Mouse (Mus musculus) adrenal gland, postnatal 36 days (tissue): ENCODE measurements around the gene Sowahc. TPM values are rescaled to one million over a fixed set of nuclear protein-coding genes. Genes with fewer than 3 reads are reported as not detected.

Experiments used
- DNase-seq, 2 experiments: peaks; one replicate each; pipeline ENCODE4 v3.0.0; 2021; ENCODE audit warnings: mixed read lengths in 1 of 2
- long read RNA-seq, 2 experiments: library from polyadenylated mRNA; stranded (forward); transcript quantifications; one replicate each; pipeline ENCODE4 v2.0.0; 2021; ENCODE audit warnings: borderline sequencing depth in 2 of 2
- total RNA-seq, 2 experiments: library from RNA; stranded (reverse); gene quantifications; 2 replicates each; pipeline ENCODE4 v1.2.3; 2021

Gene Sowahc
- total RNA-seq, result 10 to 100 TPM; 32.1 to 34.5 TPM
- long read RNA-seq, experiment 1, full-length matches to known transcripts, result 27 of 27 reads
- long read RNA-seq, experiment 1, partial matches to known transcripts, result 0 of 27 reads
- long read RNA-seq, experiment 1, other reads (novel, unspliced or antisense), result 0 of 27 reads
- long read RNA-seq, experiment 2, full-length matches to known transcripts, result 2 of 2 reads
- long read RNA-seq, experiment 2, partial matches to known transcripts, result 0 of 2 reads
- long read RNA-seq, experiment 2, other reads (novel, unspliced or antisense), result 0 of 2 reads

DNA sequence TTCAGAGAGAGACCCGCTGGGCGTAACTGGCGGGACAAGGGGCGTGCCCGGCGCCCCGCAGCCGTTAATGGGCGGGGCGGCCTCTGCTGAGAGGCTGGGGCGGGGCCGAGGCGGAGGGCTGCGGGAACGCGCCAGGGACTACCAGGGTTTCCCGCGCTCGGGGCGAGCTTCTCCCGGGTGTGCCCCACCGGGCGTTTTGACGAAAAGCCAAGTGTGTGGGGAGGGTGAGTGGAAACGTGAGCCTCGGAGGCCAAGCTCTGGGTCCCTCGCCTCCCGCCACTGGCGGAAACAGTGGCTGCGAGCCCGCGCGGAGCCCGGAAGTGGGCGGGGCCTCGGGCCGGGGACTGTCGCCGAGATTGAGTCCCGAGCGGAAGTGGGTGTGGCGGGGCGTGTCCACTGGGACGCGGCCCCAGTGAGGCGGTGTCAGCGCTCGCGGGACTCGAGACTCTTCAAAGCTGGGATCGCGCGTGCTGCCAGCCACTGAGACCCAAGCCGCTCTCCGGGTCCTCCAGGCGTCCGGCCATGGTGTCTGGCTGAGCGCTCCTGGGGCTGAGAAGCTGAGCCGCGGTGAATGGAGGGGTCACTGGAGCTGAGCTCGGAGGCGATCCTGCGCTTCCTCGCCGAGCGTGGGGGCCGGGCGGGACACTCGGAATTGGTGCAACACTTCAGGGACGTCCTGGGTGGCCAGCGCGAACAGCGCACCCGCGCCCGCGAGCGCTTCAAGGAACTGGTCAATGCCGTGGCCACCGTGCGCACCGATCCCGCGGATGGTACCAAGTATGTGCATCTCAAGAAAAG, at the start of gene Sowahc, which contains the start of gene Sept10:
Gene Sowahc (plus strand): TSS at position 481 of the 798 bp plus-strand sequence.
Gene Sept10 (minus strand): TSS at position 375 of the 798 bp plus-strand sequence.
- peak; percentile 99 to 100 for DNase-seq

DNA sequence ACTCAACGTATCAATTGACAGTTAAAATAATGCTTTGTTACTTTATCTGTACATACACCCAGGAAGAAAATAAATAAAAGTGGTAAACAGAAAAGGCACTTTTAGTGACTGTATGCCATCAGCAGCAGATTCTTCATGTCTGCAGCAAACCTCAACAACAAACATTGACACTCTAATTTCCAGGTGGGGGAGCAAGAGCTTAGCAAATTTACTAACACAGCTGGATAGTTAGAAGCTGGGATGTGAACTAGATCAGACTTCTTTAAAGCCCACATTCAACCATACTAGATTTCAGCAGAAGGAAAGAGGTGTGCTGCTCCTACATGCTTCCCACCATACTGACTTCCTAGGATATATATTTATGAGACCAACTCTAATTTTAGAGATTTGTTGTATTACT, 49.2 kb upstream of the Sowahc start:
- DNase-seq, result no peak

DNA sequence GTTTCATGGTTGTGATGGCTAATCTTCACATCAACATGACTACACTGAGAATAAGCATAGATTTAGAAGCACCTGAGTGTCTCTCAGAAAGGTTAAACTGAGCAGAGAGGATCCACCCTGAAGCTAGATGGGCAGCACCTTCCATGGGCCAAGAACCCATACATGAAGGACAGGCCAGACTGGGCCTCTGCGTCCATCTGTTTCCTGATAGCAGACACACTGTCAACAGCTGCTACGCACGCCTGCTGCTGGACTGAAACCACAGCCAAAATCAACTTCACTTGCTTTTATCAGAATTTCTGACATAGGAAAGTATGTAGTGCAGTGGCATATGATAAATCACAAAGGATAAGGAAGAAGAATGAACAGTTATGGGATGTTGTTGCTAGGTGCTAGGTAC, 42.1 kb upstream of the Sowahc start:
- no peak for DNase-seq

DNA sequence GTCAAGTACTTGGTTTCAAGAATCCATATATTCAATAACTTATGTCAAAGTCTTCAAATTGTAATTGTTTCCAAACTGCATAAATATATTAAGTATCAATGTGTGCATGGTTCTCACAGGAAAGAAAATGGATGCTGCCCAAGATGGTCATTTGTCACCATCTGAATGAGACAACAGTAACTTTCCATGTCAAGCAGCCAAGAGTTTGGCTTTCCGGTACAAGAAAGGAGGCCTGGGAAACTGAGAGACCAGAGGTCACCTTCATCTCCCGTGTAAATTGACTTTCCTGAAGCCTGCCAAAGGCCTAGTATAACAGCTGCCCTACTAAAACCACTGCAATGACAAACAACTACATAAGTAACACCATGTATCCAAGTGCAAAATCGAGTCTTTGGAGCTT, 39.4 kb upstream of the Sowahc start:
- DNase-seq, result no peak

DNA sequence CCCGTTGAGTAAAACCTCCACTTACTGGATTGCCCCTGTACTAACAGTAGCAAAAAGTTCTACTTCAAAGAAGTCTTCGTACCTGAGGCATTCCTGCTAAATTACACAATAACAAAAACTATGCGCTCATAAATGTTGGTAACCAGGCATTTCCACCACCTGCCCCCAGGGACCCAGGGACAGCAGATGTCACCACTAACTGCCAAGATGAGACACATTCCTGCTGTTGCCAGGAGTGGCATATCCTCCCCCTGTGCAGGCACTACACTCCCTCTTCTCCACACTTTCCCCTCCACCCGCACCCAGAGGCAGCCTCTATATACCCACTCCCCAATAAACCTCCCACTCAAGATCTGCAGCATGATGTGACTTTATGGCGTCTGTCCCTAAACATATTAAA, 26.9 kb upstream of the Sowahc start:
- peak in 1 of 2 experiments; percentile 20 for DNase-seq

DNA sequence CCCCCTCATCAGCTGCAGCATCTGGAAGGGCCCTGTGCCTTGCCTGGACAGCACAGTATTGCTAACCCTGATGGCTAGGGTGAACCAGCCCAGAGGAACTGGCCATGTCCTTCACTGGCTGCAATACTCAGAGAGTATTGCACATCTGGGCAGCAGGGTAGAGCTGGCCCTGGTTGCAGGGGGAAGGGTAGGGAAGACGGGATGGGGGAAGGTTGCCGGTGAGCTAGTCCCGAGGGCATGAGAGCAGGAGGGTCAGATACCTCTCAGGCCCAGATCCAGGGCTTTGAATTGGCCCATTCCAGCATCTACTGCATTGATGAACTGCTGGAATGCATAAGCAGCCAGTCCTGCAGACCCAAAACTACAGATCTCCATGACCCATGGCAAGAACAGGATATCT, 25.0 kb upstream of the Sowahc start:
- DNase-seq, result peak; percentile 27 to 45

DNA sequence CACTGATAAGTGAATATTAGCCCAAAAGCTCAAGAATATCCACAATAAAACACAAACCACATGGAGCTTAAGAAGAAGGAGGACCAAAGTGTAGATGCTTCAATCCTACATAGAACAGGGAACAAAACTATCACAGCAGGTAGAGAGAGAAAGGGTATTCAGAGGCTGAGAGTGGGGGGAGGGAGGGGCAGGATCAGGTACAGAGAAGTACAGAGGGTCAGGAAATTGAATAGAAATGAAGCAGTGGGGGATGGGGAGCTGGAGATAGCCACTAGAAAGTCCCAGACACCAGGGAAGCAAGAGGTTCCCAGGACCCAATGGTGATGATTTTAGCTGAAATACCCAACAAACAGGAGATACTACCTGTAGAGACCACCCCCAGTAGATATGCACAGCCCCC, 21.7 kb upstream of the Sowahc start:
- DNase-seq, result no peak

DNA sequence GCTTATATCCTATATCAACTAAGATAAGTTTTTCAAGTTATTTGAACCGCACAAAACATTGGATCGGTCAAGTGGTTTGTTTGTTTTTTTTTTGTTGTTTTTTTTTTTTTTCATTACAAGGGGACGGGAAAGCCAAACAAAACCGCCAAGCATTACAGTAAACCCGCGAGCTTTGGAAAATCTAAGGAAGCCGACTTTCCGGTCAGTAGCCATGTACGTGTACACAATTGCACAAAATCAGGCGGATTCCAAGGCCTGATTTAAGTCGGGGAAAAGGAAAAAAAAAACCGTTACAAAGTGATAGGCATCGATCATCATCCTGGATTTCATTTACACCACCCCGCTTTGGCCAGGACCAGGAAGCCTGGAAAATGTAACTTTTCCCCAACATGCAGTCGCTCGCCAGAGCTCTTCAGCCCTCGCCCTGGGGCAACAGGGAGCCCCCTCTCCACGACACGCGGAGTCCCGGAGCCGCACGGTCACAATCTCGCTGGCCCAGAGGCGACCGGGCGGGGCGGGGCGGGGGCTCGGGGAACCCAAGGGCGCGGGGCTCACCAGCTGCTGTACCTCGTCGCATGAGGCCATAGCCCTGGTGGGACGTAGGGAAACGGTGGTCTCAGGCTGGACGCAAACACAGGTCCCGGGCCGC, 805 bp upstream of the Sowahc start:
- DNase-seq, result no peak

DNA sequence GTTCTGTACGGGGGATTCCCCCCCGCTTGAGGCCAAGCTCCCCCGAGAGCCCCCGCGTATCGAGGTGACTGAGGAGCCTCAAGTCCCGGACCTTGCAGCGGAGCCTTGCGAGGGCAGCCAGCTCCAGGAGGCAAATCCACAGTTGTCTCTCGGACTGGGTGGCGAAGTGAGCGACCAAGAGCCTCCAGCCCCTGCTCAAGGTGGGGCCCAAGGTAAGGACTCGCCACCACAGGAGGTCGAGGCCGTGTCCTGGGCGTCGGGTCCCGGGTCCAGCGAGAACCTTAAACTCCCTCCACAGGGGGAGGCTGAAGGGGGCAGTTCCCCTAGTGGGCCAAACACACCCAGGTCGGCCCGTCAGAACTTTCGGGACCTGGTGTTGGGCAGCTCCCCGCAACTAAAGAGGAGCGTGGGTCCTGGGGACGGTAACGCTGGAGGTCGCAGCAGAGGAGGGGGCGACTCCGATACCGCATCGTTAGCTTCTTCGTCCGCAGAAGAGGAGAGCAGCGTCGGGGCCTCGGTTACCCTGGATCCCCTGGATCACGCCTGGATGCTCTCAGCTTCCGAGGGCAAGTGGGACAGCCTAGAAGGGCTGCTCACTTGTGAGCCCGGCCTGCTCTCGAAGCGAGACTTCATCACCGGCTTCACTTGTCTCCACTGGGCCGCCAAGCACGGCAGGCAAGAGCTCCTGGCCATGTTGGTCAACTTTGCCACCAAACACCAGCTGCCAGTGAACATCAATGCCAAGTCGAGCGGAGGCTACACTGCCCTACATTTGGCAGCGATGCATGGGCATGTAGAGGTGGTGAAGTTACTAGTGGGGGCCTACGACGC, 733 bp downstream of the Sowahc start:
- peak; percentile 43 to 59 for DNase-seq

DNA sequence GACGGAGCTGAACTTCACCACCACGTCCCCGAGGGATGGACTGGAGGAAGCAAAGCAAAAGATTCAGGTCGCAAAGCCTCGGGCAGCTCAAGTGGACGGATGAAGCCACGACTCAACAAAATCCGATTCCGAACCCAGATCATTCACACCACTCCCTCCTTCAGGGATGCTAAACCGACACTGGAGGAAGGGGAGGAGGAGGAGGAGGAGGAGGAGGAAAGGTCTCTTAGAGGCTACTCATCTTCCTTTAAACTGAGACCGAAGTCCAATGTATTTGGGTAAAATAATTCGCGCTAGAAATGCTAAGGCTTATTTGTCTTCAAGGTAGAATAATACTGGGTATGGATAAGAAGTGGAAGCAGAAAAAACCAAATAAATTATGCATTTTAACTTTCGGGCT, 1.5 kb downstream of the Sowahc start:
- no peak for DNase-seq

DNA sequence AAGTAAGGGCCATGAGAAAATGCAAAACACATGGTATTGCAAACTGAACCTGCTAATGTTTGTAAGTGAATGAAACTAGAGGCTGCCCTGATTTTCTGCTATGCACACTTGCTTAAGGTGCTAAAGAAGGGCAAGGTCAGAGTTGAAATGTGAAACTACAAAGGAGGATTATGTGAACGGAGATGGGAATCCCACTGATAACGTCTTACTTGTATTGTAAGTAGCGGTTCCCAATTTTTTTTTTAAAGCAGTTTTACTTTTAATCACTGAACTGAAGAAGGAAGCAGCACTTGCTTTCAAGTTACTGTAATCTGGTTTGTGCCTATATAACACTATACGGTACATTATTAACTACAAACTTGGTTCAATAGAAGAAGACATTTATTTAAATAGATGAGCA, 2.1 kb downstream of the Sowahc start:
- DNase-seq, result no peak

DNA sequence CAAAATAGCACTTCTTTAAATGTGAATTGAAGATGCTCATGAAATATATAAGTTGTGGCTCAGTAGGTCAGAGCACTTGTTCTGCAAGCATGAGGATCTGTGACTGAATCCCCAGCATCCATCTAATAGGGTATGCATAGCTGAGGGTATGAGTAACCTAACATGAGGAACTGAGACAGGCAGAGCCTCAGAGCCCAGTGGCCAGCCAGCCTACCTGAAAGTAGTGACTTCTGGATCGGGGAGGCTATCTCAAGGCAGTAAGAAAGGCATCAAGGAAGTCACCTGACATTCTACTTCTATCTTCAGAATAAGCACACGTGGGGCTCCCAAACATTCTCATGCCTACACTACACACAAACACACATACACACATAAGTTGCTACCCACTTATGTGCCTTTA, 3.4 kb downstream of the Sowahc start:
- no peak for DNase-seq

DNA sequence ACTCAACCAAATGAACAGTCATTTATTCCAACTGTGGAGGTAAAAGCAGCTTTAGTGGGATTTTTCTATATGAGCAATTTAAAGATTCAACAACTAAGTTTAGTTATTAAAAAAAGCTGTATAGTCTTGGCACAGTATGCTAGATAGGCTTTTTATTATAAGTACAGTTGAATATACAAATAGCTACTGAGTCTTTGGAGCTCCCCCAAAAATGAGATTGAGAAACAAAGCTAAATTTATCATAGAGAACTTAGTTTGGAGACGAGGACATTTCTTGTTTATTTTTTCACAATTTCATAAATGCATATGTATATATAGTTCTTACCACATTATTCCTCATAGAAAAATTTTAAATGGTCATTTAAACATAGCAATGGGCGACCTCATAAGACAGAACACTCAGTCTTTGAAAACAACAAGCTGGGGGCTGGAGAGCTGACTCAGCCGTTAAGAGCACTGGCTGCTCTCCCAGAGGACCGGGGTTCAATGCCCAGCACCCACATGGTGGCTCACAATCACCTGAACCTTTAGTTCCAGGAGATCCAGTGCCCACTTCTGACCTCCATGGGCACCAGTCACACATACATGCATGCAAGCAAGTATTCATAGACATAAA, 7.6 kb downstream of the Sowahc start:
- DNase-seq, result peak in 1 of 2 experiments; percentile 29

DNA sequence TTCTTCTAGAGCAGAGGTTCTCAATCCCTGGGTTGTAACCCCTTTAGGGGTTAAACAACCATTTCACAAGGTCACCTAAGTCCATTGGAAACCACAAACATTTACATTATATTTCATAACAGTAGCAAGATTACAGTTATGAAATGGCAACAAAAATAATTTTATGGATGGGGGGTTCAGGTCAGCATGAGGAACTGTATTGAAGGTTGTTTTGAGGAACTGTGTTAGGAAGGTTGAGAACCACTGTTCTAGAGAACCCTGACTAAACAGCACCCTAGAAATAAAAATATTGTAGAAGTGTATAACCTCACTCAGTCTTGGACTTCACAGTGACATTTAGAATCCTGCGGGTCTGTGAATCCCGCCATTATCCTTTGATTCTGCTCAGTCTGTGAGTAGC, 13.5 kb downstream of the Sowahc start:
- no peak for DNase-seq

DNA sequence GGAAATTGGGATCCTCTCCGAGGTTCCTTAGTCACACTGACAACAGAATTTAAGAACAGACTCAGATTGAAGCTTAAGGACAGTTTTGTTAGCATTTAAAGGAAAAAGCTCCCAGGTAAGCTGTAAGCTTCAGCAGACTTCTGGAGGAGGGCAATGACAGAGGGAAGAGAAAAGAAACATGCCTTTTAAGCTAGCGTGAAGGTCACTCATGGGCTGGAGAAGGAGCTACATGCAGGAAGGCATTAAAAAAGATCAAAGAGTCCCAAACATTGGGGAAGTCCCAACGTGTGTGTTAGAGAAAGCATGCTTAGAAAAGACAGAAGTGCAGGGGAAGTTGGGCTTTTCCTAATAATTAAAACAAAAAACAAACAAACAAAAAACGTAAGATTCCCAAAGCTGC, 14.1 kb downstream of the Sowahc start:
- no peak for DNase-seq

DNA sequence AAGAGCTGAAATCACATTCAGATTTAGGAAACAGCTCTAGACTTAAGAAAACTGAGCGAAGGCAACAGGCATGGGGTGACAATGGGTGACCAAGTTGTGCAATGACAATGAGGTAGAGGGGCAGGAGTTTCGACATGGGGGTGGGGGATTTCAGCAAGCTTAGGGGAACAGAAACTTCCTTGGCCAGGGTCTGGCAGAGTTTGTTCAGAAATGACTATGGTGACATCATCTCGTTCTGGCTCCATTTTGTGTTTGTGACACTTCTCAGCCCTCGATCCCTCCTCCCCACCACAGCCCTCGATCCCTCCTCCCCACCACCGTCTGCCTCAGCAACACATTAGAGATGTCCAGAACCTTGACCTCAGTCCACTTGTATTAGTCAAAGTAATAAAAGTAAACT, 14.7 kb downstream of the Sowahc start:
- peak; percentile 65 to 73 for DNase-seq

DNA sequence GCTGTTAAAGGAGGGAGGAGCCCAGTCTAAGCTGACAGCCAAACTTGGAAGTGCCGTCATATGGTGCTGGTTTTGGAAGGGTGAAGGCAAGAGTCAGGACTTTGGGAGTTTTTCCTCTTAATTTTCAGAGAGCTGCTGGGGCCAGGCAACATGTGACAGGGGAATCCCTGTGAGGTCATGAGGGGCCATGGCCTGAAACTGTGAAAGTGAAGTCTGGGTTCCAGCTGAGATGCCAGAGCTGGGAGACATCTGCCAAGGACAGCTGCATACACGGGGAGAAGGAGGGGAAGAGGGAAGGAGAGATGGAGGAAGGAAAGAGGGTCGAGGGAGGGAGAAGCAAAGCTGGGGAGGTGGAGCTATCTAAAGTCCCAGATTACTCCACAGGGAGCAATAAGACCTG, 16.0 kb downstream of the Sowahc start:
- DNase-seq, result peak in 1 of 2 experiments; percentile 29

DNA sequence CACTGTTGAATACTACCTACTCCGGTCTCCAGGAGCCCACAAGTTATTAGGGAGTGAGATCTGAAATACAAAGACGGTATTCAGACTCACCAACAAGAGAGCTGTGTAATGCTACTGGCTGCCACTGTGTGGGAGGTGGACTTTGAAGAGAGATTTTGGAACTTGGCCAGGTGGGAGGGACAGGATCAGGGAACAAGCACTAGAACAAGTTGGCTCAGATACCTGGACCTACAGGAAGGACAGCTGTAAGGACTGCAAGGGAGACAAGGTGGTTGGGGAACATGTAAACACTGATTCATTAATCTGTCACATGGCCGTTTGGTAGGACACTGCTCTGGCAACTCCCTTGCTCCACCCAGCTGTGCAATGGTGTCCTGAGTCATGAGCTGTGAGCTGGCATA, 19.4 kb downstream of the Sowahc start:
- DNase-seq, result peak; percentile 70 to 79

DNA sequence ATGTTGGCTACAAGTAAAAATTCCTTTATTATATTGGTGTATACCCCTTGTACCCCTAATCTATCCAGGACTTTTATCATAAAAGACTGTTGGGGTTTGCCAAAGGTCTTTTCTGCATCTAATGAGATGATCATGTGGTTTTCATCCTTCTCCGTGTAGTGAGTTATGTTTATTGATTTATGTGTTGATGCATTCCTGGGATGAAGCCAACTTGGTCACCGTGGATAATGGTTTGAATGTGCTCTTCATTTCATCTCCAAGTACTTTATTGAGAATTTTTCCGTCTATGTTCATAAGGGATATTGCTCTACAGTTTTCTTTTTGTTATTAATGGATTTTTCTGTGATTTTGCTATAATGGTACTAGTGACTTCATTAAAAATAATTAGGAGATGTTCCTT, 27.8 kb downstream of the Sowahc start:
- no peak for DNase-seq

DNA sequence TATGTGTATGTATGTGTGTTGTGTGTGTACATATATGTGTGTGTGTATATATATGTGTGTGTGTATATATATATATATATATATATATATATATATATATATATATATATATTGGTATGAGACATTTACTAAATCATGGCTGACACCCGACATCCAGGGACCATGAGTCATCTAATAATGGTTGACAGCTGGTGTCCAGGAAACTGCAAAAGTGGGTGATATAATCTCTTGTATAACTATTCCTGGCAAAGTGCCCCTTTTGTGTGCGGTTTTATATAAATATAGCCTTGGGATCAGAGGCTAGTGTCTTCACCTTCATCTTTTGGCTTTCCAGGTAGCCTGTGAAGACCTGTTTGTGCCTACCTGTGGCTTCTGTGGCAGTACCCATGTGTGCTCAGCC, 28.9 kb downstream of the Sowahc start:
- DNase-seq, result no peak

DNA sequence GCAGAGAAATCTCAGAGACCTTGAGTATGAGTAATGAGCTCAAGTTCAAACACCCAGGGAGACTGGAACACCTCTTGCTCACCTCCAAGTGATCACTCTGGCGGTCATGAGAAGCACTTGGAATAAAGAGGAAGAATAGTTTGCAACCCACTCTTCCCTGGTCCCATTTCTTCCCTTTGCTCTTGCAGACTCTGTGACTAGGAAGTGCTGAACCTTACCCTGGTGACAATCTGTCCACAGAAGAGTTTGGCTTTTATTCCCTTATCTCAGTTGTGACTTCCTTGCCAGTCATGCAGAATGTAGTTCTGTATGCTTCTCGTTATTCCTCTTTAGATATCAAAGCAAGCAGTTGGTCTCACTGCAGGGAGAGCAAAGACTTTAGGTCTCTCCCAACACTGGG, 30.2 kb downstream of the Sowahc start:
- no peak for DNase-seq

DNA sequence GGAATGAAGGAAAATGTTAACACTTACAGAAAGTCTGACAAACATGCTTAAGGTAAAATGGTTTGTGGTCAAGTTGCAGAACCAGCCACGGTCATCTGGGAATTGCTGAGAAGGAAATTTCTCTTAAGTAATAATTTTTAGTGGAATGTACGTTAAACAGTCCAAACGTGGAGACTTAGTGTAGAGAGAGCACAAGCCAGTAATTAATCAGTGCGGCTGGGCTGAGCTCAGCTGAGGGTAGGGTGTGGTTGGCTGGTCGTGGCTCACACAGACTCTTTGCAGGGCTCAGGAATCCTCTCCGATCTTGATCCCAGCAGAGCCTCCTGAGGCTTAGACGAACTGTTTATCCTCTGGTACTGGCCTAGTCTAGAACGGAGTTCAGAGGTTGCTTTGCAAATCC, 30.6 kb downstream of the Sowahc start:
- no peak for DNase-seq
